Mouse (Mus musculus) cerebellum, postnatal 36 days (tissue): Measurements from ENCODE around the gene Klra17.
"Not testable (repeated sequence)": the region's sequence is repeated elsewhere in the genome, so short reads cannot be mapped to it uniquely, and the experiment has no call there.

Experiments used
- DNase-seq, 2 experiments: peaks; one replicate each; pipeline ENCODE4 v3.0.0; 2021 to 2022; ENCODE audit warnings: mixed read lengths in 2 of 2

Klra17 gene

DNA sequence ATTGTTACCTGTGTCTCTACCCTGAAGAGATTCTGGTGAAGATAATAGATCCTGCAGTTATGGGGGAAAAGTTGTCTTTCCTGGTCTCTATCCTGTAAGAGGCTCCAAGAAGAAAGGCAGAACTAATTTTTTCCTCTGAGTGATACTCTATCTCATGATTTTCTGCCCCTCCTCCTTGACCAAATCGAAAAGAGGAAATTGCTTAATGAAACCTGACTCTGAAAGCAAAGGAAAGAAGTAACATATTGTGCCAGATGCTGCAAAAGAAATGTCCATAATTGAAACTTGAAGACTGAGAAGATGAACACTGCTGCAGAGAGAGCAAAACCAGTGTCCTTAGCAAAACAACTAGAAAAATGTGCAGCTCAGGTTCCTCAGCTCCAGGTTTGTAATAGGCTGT is at the start of gene Klra17:
Gene Klra17 (minus strand): TSS at position 124 of the 400 bp plus-strand sequence.
- no peak for DNase-seq

DNA sequence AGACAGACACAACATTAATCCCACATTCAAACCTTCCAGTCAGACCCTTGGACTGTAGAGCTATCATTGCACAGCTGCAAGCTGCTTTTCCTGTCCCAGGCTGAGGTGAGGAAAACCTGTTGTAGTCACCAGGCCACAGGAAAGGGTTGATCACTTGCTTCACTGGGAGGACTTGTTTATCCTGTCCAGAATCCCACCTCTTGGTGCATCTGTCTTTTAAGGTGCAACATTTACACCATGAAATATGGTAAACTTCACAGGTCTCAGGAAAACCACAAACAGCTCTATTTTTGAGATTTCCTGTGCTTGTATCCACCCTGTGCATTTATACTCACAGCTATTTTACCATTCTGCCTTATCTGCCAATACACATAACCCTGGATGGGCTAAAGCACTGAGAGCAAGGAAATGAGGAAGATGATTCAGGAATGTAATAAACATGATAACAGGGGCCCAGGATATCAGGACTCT is 41.0 kb upstream of the Klra17 start, which contains the start of gene Klra5:
Gene Klra5 (minus strand): TSS at position 175 of the 471 bp plus-strand sequence.
- DNase-seq = not testable (repeated sequence)

DNA sequence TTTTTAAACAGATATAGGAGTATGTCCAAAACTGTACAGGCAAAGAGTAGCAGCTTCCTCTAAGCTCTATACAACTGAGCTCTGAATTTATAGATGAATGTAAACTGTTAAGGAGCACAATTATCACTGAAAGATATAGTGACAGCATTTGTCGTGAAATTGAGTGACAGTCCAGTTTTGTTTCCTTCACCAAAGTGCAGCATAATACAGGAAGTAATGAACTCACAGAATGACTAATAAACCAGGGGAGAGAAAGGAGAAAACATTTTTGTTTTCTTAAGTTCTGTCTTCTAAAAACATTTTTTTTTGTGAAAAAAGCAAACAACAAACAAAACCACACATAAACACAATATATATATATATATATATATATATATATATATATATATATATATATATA is 40.5 kb upstream of the Klra17 start:
- no peak for DNase-seq

DNA sequence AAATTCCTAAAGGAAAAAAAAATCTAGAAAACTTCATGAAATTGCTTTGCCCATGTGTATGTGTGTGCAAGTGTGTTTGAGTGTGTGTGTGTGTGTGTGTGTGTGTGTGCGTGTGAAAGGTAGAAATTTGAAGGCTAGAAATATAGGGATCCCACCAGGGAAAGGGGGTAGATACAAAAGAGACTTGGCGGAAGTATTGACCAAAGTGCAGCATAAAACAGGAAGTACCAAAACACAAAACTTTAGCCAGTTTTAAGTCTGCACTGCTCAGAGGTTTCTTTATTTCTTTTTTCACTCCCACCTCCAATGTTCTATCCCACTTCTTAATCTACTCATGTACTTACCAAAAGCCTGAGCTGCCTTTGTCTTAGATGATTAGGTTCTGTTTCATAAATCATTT is 6.1 kb upstream of the Klra17 start:
- no peak for DNase-seq

DNA sequence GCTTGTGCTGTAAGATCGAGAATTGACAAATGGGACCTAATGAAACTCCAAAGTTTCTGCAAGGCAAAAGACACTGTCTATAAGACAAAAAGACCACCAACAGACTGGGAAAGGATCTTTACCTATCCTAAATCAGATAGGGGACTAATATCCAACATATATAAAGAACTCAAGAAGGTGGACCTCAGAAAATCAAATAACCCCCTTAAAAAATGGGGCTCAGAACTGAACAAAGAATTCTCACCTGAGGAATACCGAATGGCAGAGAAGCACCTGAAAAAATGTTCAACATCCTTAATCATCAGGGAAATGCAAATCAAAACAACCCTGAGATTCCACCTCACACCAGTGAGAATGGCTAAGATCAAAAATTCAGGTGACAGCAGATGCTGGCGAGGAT is 14.1 kb downstream of the Klra17 start, which contains the start of gene Gm17631:
Gene Gm17631 (plus strand): TSS at position 301 of the 400 bp plus-strand sequence.
- not testable (repeated sequence) for DNase-seq

DNA sequence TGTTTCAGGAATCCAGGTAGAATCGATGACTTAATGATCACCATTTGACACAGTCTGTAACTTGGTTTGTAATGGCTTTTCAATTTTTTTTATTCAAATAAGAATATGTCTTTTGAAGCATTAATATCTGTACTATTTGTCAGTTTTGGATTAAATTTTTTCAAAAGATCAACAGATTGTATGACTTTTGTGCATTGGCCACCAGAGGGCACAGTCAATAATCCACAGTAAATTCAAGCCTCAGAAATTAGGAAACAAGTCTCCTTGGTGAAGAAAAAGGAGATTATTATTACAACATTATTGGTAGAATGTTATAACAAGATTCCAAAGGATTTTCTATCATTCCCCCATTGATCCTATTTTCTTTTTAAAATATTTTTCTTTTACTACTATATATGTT is 50.9 kb downstream of the Klra17 start:
- DNase-seq = no peak

DNA sequence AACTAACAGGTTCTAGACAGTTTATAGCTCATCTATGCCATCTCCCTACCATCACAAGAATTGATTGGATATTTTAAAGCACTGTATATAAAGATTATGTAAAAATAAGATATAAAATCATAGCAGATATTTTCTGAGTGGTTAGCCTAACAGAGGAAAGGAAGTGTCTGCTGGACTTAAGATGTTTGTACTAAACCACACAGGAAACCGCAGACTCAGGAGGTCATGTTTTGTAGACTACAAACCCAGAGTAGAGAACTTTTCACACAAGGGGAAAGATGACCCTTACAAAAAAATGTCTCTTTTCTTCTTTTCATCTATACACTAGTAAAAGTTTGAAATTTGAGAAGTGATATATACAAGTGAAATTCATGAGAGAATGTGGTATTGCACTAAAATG is 52.5 kb downstream of the Klra17 start:
- no peak for DNase-seq

DNA sequence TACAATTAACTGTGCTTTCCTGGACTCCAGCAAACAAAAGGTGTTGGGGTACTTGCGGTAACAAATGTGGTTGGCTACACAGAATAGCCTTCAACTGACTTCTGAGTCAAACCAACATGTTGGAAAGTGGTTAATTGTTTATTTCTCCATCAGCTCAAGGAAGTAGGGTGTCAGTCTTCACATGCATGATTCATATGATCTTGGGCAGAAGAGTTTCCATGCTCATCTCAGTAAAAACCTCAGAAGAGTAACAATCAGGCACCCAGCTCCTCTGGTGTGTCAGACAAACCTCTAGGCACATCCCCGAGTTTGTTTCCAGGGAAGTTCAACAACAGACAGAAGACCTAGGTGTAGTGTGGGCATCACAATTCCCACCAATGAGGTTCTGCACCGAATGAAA is 58.7 kb downstream of the Klra17 start:
- DNase-seq = no peak

DNA sequence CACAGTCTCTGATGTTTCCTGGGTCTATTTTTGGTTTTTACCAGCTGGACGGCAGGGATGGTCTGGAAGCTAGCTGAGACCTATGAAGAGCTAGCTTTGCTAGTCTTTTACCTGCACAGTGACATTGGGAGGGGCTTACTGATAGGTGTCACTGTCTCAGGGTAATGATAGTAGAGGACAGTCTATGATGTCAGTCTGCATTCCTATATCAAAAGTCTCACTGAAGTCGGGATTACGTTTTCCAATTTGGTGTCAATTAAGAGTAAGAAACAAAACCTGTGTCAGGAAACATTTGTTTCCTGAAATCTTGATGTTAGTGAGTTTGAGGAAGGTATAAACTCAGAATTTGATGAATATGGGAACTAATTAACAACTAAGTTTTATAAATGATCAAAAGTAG is 92.3 kb downstream of the Klra17 start, which contains the start of gene Gm156:
Gene Gm156 (minus strand): TSS at position 101 of the 400 bp plus-strand sequence.
- not testable (repeated sequence) for DNase-seq
